Mouse (Mus musculus) forebrain, postnatal 0 days (tissue): ENCODE measurements around the gene Slc24a5. TPM values are rescaled to one million over a fixed set of nuclear protein-coding genes. Genes with fewer than 3 reads are reported as not detected.

Experiments used
- ATAC-seq: fragments of 200-750 bp; cut with Nextera tagmentation; 2 replicates; pipeline ENCODE4 v1.8.0; 2017; ENCODE audit warnings: mild to moderate bottlenecking, moderate library complexity
- DNase-seq: peaks from one replicate; pipeline ENCODE4 v3.0.0-alpha.2; 2015
- H3K27ac ChIP-seq: fragments of 300-500 bp; sonication (generic); 2 replicates; pipeline ENCODE4 v1.5.1; 2014; ENCODE audit warnings: low read depth, mild to moderate bottlenecking, antibody characterized with exemption, low read length, moderate library complexity, mixed read lengths
- H3K27me3 ChIP-seq: fragments of 300-500 bp; sonication (generic); 2 replicates; pipeline ENCODE4 v1.6.1; 2014; ENCODE audit warnings: mild to moderate bottlenecking, low read length, mixed read lengths; ENCODE audit not compliant: insufficient read depth
- H3K36me3 ChIP-seq: fragments of 300-500 bp; sonication (generic); 2 replicates; pipeline ENCODE4 v1.6.1; 2014; ENCODE audit warnings: mild to moderate bottlenecking, moderate library complexity; ENCODE audit not compliant: insufficient read depth
- H3K4me1 ChIP-seq: fragments of 300-500 bp; sonication (generic); 2 replicates; pipeline ENCODE4 v1.6.1; 2014; ENCODE audit warnings: antibody characterized with exemption; ENCODE audit not compliant: insufficient read depth
- H3K4me2 ChIP-seq: fragments of 300-500 bp; sonication (generic); 2 replicates; pipeline ENCODE4 v1.6.1; 2014; ENCODE audit warnings: low read depth, mild to moderate bottlenecking, moderate library complexity
- H3K4me3 ChIP-seq: fragments of 300-500 bp; sonication (generic); 2 replicates; pipeline ENCODE4 v1.5.1; 2014; ENCODE audit warnings: low read depth, low read length, mixed read lengths
- H3K9ac ChIP-seq: fragments of 300-500 bp; sonication (generic); 2 replicates; pipeline ENCODE4 v1.6.1; 2014; ENCODE audit warnings: mild to moderate bottlenecking
- H3K9me3 ChIP-seq: fragments of 300-500 bp; sonication (generic); 2 replicates; pipeline ENCODE4 v1.6.1; 2016; ENCODE audit warnings: low read length
- CTCF ChIP-seq: sonication (generic); IDR thresholded peaks from 2 replicates; pipeline ENCODE4 v1.5.1; 2016; ENCODE audit warnings: antibody characterized with exemption, control low read depth, low read depth
- WGBS: fragments of 180-500 bp; shearing (Covaris S2); extraction: QIAGEN DNeasy Blood & Tissue Kit; methylation state at CpG from one replicate; pipeline ENCODE4 v1.1.7; 2014; 5-methylcytosine and 5-hydroxymethylcytosine counted together
- polyA plus RNA-seq: library from polyadenylated mRNA; unstranded; fragments of >200 nt; fragmentation: Nextera tagmentation; extraction: Ambion mirVana; gene quantifications from 2 replicates; pipeline ENCODE4 v1.2.1, GENCODE M21; 2015
- total RNA-seq: library from RNA; depleted of rRNA; stranded (reverse); fragments of >200 nt; gene quantifications from 2 replicates; pipeline ENCODE4 v1.2.3, GENCODE M21; 2014

Gene Slc24a5
- total and polyA plus RNA-seq, 2 experiments from 2014 or later: 3.2 TPM; not detected in 1

GRCm38 (mm10) chr2:125032258-125032973 lies 35.5 kb upstream of the Slc24a5 start:
- no peaks in the 10 kb centered on the region for H3K27me3 ChIP-seq
- TF ChIP-seq CTCF: no peak
- H3K4me1 ChIP-seq: no peaks in the 10 kb centered on the region
- no peaks in the 10 kb centered on the region for H3K9me3 ChIP-seq
- H3K27ac ChIP-seq: peak overlapping the region; percentile 64
- H3K9ac ChIP-seq: no peak overlapping the region
- DNase-seq: no peak
- H3K4me3 ChIP-seq: no peak overlapping the region
- 54% methylated on average over 17 of the region's 17 CpGs for WGBS
- H3K36me3 ChIP-seq: no peaks in the 10 kb centered on the region
- peak overlapping the region; percentile 18; the same call in 1 of the 2 replicates for H3K4me2 ChIP-seq
- ATAC-seq: peak; percentile 40

DNA sequence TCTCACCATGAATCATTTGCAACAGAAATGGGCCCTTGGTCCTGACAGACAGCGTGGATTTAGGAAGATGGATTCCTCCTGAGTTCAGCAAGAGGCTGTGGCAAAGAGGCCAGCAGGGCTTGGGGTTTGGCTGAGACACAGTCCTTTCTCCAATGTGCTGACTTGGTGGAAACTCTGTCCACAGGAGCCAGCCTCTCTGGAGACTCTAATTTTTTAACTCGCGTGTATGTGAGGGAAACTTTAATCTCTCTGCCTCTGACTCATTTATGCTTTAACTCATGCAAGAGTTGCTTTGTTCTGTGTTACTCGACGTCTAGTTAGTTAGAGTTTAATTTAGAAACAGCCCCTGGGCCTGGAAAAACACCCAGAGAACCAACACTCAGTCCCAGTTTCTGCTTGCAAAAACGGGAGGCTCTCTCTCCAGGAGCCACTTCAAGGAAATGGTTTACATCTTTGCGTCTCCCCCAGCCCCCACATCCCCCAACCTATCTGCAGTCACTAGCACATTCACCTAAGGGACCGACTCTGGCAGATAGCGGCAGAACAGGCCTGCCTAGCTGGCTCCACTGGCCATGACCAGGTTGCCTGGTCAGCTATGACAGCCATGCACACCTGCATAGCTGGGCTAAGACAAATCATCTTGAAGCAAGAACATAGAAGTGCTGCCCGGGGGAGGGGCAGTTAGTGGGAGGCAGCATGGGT lies 34.7 kb upstream of the Slc24a5 start:
- no peak for DNase-seq
- Histone ChIP-seq H3K27ac (peak overlapping the region; percentile 64; the same call in 1 of the 2 replicates), H3K4me1 (no peaks in the 10 kb centered on the region), H3K4me2 (no peak overlapping the region), H3K9me3 (no peaks in the 10 kb centered on the region), H3K9ac (no peak overlapping the region), H3K4me3 (no peak overlapping the region), H3K36me3 (no peaks in the 10 kb centered on the region), H3K27me3 (no peaks in the 10 kb centered on the region)
- WGBS: 52% methylated on average over 10 of the region's 10 CpGs
- TF ChIP-seq CTCF: no peak
- ATAC-seq: no peak

- WGBS: 73% methylated on average over 7 of the region's 7 CpGs
- Histone ChIP-seq H3K27me3 (no peaks in the 10 kb centered on the region), H3K4me3 (no peak overlapping the region), H3K9ac (no peak overlapping the region), H3K27ac (no peak overlapping the region), H3K4me2 (no peak overlapping the region), H3K36me3 (no peaks in the 10 kb centered on the region), H3K4me1 (no peaks in the 10 kb centered on the region), H3K9me3 (no peaks in the 10 kb centered on the region)
- TF ChIP-seq CTCF: 0 out of 2 replicates have a peak, but pooled peaks have one; percentile 27
- DNase-seq (peak; percentile 14), ATAC-seq (no peak)
These were observed 12.5 kb upstream of the Slc24a5 start for GRCm38 (mm10) chr2:125055316-125055903.

GRCm38 (mm10) chr2:125057250-125057815 lies 10.6 kb upstream of the Slc24a5 start:
- H3K4me2 ChIP-seq: no peak overlapping the region
- no peaks in the 10 kb centered on the region for H3K36me3 ChIP-seq
- H3K9me3 ChIP-seq: no peaks in the 10 kb centered on the region
- H3K4me3 ChIP-seq: no peak overlapping the region
- H3K9ac ChIP-seq: no peak overlapping the region
- peak; percentile 61 for DNase-seq
- TF ChIP-seq CTCF: peak; percentile 72
- H3K27ac ChIP-seq: no peak overlapping the region
- 31% methylated on average over 7 of the region's 7 CpGs for WGBS
- no peaks in the 10 kb centered on the region for H3K4me1 ChIP-seq
- peak; percentile 58; the same call in 1 of the 2 replicates for ATAC-seq
- H3K27me3 ChIP-seq: no peaks in the 10 kb centered on the region

DNA sequence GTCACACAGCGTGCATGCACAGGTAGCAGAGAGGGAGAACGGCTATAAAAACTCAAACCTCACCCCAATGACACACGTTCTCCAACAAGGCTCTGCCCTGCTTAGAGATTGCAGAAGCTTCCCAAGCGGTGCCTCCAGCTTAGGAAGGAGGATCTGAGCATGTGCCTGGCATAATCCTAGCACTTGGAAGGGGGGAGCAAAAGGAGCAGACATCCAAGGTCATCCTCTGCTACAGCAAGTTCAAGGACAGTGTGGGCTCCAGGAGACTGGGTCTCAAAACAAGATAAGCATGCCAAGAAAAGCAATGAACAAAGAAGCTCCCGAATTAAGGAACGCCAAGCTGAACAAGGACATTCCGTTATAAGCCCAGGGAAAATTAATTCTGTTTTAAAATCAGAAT lies 6.5 kb upstream of the Slc24a5 start:
- ATAC-seq (no peak), DNase-seq (no peak)
- Histone ChIP-seq H3K9me3 (no peaks in the 10 kb centered on the region), H3K27ac (no peak overlapping the region), H3K9ac (no peak overlapping the region), H3K4me3 (no peak overlapping the region), H3K27me3 (no peaks in the 10 kb centered on the region), H3K4me1 (no peaks in the 10 kb centered on the region), H3K36me3 (no peaks in the 10 kb centered on the region), H3K4me2 (no peak overlapping the region)
- no peak for TF ChIP-seq CTCF
- 86% methylated on average over 7 of the region's 7 CpGs for WGBS

GRCm38 (mm10) chr2:125062944-125063343 lies 5.0 kb upstream of the Slc24a5 start:
- 53% methylated on average over 4 of the region's 4 CpGs for WGBS
- TF ChIP-seq CTCF: no peak

More at GRCm38 (mm10) chr2:125062944-125063343, 5.0 kb upstream of the Slc24a5 start:
- Histone ChIP-seq H3K9ac (no peak overlapping the region), H3K4me3 (no peak overlapping the region), H3K9me3 (no peaks in the 10 kb centered on the region), H3K4me2 (no peak overlapping the region), H3K27ac (no peak overlapping the region), H3K4me1 (no peaks in the 10 kb centered on the region), H3K27me3 (no peaks in the 10 kb centered on the region), H3K36me3 (no peaks in the 10 kb centered on the region)
- ATAC-seq (no peak), DNase-seq (no peak)
